Mouse (Mus musculus) C2C12 (cell line): ENCODE data around the gene Zyx. TPM values are rescaled to one million over a fixed set of nuclear protein-coding genes. Genes with fewer than 3 reads are reported as not detected.

Experiments
- H3K27me3 ChIP-seq: one replicate; pipeline ENCODE4 v1.6.1; 2011; ENCODE audit not compliant: control insufficient read depth, insufficient read depth, insufficient read length
- H3K36me3 ChIP-seq: one replicate; pipeline ENCODE4 v1.6.1; 2011; ENCODE audit not compliant: control insufficient read depth, insufficient read depth
- H3K4me3 ChIP-seq: one replicate; pipeline ENCODE4 v1.5.1; 2011; ENCODE audit warnings: mild to moderate bottlenecking, control low read depth; ENCODE audit not compliant: poor library complexity, insufficient read depth, severe bottlenecking
- H3K79me2 ChIP-seq: one replicate; pipeline ENCODE4 v1.6.1; 2011; ENCODE audit not compliant: control insufficient read depth, insufficient read depth
- H3K79me3 ChIP-seq: one replicate; pipeline ENCODE4 v1.6.1; 2011; ENCODE audit warnings: low read depth, control low read depth
- H3ac ChIP-seq: one replicate; pipeline ENCODE3; 2011; ENCODE audit warnings: low read depth; ENCODE audit not compliant: control insufficient read depth, insufficient read length
- CEBPB ChIP-seq: IDR thresholded peaks from one replicate; pipeline ENCODE4 v1.6.1; 2011; ENCODE audit warnings: low read depth, mild to moderate bottlenecking, control low read depth, moderate library complexity
- CTCF ChIP-seq: IDR thresholded peaks from one replicate; pipeline ENCODE4 v1.5.1; 2011; ENCODE audit not compliant: control insufficient read depth, insufficient read depth, insufficient read length
- FOSL1 ChIP-seq: IDR thresholded peaks from one replicate; pipeline ENCODE4 v1.8.0; 2011; ENCODE audit warnings: mild to moderate bottlenecking, low read length; ENCODE audit not compliant: poor library complexity, insufficient read depth, severe bottlenecking
- MAX ChIP-seq: IDR thresholded peaks from one replicate; pipeline ENCODE4 v1.6.1; 2011; ENCODE audit warnings: mild to moderate bottlenecking, control low read depth
- MYOD1 ChIP-seq: IDR thresholded peaks from one replicate; pipeline ENCODE4 v1.6.1; 2011; ENCODE audit warnings: low read depth; ENCODE audit not compliant: control insufficient read depth, insufficient read length
- MYOG ChIP-seq: IDR thresholded peaks from one replicate; pipeline ENCODE4 v1.6.1; 2011; ENCODE audit not compliant: control insufficient read depth, insufficient read length; ENCODE audit errors: extremely low read depth
- USF1 ChIP-seq: IDR thresholded peaks from one replicate; pipeline ENCODE4 v1.6.1; 2011; ENCODE audit warnings: low read depth, mild to moderate bottlenecking, control low read depth, moderate library complexity
- polyA plus RNA-seq: library from polyadenylated mRNA; unstranded; fragments of >200 nt; fragmentation: generic; extraction: Trizol; gene quantifications from one replicate; pipeline ENCODE4 v1.2.1, GENCODE M21; 2012; ENCODE audit warnings: missing spikeins

Zyx gene
- polyA plus RNA-seq, 1 experiment: 694 TPM

- H3K27me3 ChIP-seq: no peaks in the 10 kb centered on the region
- peaks cover 19% of the 10 kb centered on the region for H3K79me2 ChIP-seq
- H3K79me3 ChIP-seq: peaks cover 4% of the 10 kb centered on the region
- no peak overlapping the region for H3ac ChIP-seq
- H3K36me3 ChIP-seq: peaks cover 43% of the 10 kb centered on the region
- TF ChIP-seq MYOD1: no peak
- no peak for TF ChIP-seq MAX
- TF ChIP-seq USF1: peak; percentile 67
- no peak for TF ChIP-seq CEBPB
- H3K4me3 ChIP-seq: no peak overlapping the region
Measured at GRCm38 (mm10) chr6:42361041-42361895, 11.8 kb downstream of the Zyx start.

- peaks cover 36% of the 10 kb centered on the region for H3K36me3 ChIP-seq
- H3K4me3 ChIP-seq: no peak overlapping the region
- peaks cover 11% of the 10 kb centered on the region for H3K79me2 ChIP-seq
- H3K79me3 ChIP-seq: peaks cover 3% of the 10 kb centered on the region
- no peak overlapping the region for H3ac ChIP-seq
- H3K27me3 ChIP-seq: no peaks in the 10 kb centered on the region
- TF ChIP-seq MAX (no peak), MYOG (no peak), CEBPB (no peak)
Measured at GRCm38 (mm10) chr6:42362074-42362473, 12.6 kb downstream of the Zyx start.

GRCm38 (mm10) chr6:42362497-42362896 lies 13.1 kb downstream of the Zyx start:
- TF ChIP-seq CTCF (no peak), CEBPB (no peak), FOSL1 (no peak), USF1 (no peak), MAX (no peak)
- Histone ChIP-seq H3ac (no peak overlapping the region), H3K79me2 (peaks cover 7% of the 10 kb centered on the region), H3K27me3 (no peaks in the 10 kb centered on the region), H3K36me3 (peaks cover 31% of the 10 kb centered on the region), H3K4me3 (no peak overlapping the region), H3K79me3 (peaks cover 2% of the 10 kb centered on the region)

GRCm38 (mm10) chr6:42362974-42363373 lies 13.5 kb downstream of the Zyx start:
- H3K79me2 ChIP-seq: peaks cover 2% of the 10 kb centered on the region
- no peak overlapping the region for H3K4me3 ChIP-seq
- H3K79me3 ChIP-seq: peaks cover under 1% of the 10 kb centered on the region
- peaks cover 27% of the 10 kb centered on the region for H3K36me3 ChIP-seq
- TF ChIP-seq MAX: no peak
- no peak for TF ChIP-seq FOSL1
- TF ChIP-seq MYOG: no peak
- no peak for TF ChIP-seq MYOD1
- no peak for TF ChIP-seq CTCF
- no peak for TF ChIP-seq CEBPB
- TF ChIP-seq USF1: no peak
- H3K27me3 ChIP-seq: no peaks in the 10 kb centered on the region
- no peak overlapping the region for H3ac ChIP-seq

GRCm38 (mm10) chr6:42364066-42364465 lies 14.6 kb downstream of the Zyx start:
- Histone ChIP-seq H3K79me2 (no peaks in the 10 kb centered on the region), H3K79me3 (no peaks in the 10 kb centered on the region), H3ac (no peak overlapping the region), H3K36me3 (peaks cover 16% of the 10 kb centered on the region), H3K27me3 (no peaks in the 10 kb centered on the region), H3K4me3 (no peak overlapping the region)
- TF ChIP-seq CEBPB: no peak

- Histone ChIP-seq H3K79me3 (no peaks in the 10 kb centered on the region), H3ac (no peak overlapping the region), H3K79me2 (no peaks in the 10 kb centered on the region)
Measured at GRCm38 (mm10) chr6:42364607-42365006, 15.2 kb downstream of the Zyx start.

More at GRCm38 (mm10) chr6:42364607-42365006, 15.2 kb downstream of the Zyx start:
- TF ChIP-seq CEBPB: no peak
- no peak for TF ChIP-seq MYOG
- no peak for TF ChIP-seq FOSL1
- no peak for TF ChIP-seq CTCF
- TF ChIP-seq MYOD1: no peak
- TF ChIP-seq MAX: no peak
- TF ChIP-seq USF1: no peak
- no peak overlapping the region for H3K4me3 ChIP-seq
- no peaks in the 10 kb centered on the region for H3K27me3 ChIP-seq
- H3K36me3 ChIP-seq: peaks cover 10% of the 10 kb centered on the region
